9 mouse cellular contexts compared by ENCODE assay signal in the genomic region with DNA sequence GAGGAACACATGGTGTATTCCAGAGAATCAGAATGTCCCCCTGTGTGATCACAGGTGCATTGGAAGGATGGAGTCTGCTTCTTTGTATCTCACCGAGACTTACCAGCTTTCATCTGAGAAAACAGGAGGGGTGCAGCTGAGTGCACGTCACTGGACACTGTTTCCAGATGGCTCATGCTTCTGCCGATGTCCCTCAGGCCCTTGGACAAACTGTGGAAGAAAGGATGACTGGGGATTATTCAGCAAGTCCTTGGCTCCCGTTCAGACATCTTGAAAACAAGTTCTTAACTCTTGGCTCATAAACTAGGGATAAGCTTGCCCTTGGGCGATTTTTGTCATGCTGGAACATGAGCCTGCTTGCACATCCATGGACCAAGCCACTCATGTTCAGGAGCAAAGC. TPM values are rescaled to one million over a fixed set of nuclear protein-coding genes. Genes with fewer than 3 reads are reported as not detected.
DNase-seq lines count a peak whose midpoint lies in the region; ATAC-seq and TF ChIP-seq lines count a peak whose summit lies in the region.
"Had no signal": no experiment of that assay in that cellular context is flagged by ENCODE, and none has a peak within 500 bp of the region (broad histone marks: within the 10 kb centered on the region; RNA-seq: fewer than 3 reads in every experiment).

No protein-coding gene starts in this region.

- H3K27me3 ChIP-seq in hindbrain, embryonic 15.5 days = no peaks in the 10 kb centered on the region
- no peaks in the 10 kb centered on the region for H3K27me3 ChIP-seq in hindbrain, embryonic 14.5 days (ENCODE audit: control insufficient read depth, insufficient read depth, low read length)
- H3K27me3 ChIP-seq in heart, postnatal 0 days (ENCODE audit: control insufficient read depth, insufficient read depth, low read length) = no peaks in the 10 kb centered on the region

- H3K27ac ChIP-seq in hindbrain, embryonic 15.5 days (replicated peaks) = no peak overlapping the region
- no peak overlapping the region for H3K27ac ChIP-seq in hindbrain, embryonic 14.5 days
- H3K27ac ChIP-seq in heart, postnatal 0 days (ENCODE audit: low read depth) = no peak overlapping the region

- H3K36me3 ChIP-seq in hindbrain, embryonic 15.5 days = no peaks in the 10 kb centered on the region
- no peaks in the 10 kb centered on the region for H3K36me3 ChIP-seq in hindbrain, embryonic 14.5 days (replicated peaks; ENCODE audit: control insufficient read depth, insufficient read depth)
- H3K36me3 ChIP-seq in heart, postnatal 0 days (replicated peaks; ENCODE audit: control insufficient read depth, insufficient read depth, low read length) = no peaks in the 10 kb centered on the region

- no peak for TF ChIP-seq CTCF in heart, postnatal 0 days (IDR thresholded peaks at IDR 0.05; ENCODE audit: low read depth)

- H3K9me3 ChIP-seq in hindbrain, embryonic 15.5 days = no peaks in the 10 kb centered on the region; the same call in 1 of the 2 replicates
- 0 out of 2 replicates have a peak, but pooled peaks cover 5% of the 10 kb centered on the region for H3K9me3 ChIP-seq in hindbrain, embryonic 14.5 days (ENCODE audit: control insufficient read depth, low read length)
- 0 out of 2 replicates have a peak, but pooled peaks cover 7% of the 10 kb centered on the region for H3K9me3 ChIP-seq in heart, postnatal 0 days (replicated peaks; ENCODE audit: control insufficient read depth, low read length)

- TF ChIP-seq EP300 in heart, postnatal 0 days (IDR thresholded peaks at IDR 0.05; ENCODE audit: low read depth) = no peak

- DNase-seq in hindbrain, embryonic 14.5 days (ENCODE audit: low spot score) = no peak
- DNase-seq in urinary bladder, postnatal 14 days (ENCODE audit: low spot score) = peak; percentile 62
- DNase-seq in urinary bladder, postnatal 10 days (ENCODE audit: low spot score) = no peak
- no peak for DNase-seq in heart, postnatal 0 days (ENCODE audit: low spot score)
- DNase-seq in thymus, postnatal 14 days = no peak

- peaks cover 3% of the 10 kb centered on the region for H3K4me1 ChIP-seq in hindbrain, embryonic 15.5 days (replicated peaks)
- no peaks in the 10 kb centered on the region for H3K4me1 ChIP-seq in hindbrain, embryonic 14.5 days (replicated peaks; ENCODE audit: control insufficient read depth, insufficient read depth, low read length)
- H3K4me1 ChIP-seq in heart, postnatal 0 days (ENCODE audit: control insufficient read depth, insufficient read depth) = no peaks in the 10 kb centered on the region

- 65% methylated on average over 5 of the region's 5 CpGs for WGBS in hindbrain, embryonic 15.5 days
- WGBS in hindbrain, embryonic 14.5 days = 67% methylated on average over 5 of the region's 5 CpGs
- 70% methylated on average over 5 of the region's 5 CpGs for WGBS in heart, postnatal 0 days

- no peak overlapping the region for H3K9ac ChIP-seq in hindbrain, embryonic 15.5 days
- H3K9ac ChIP-seq in hindbrain, embryonic 14.5 days = no peak overlapping the region
- no peak overlapping the region for H3K9ac ChIP-seq in heart, postnatal 0 days (replicated peaks; ENCODE audit: low read depth, low read length)

- no peak overlapping the region for H3K4me3 ChIP-seq in hindbrain, embryonic 15.5 days
- H3K4me3 ChIP-seq in hindbrain, embryonic 14.5 days (replicated peaks; ENCODE audit: low read length) = no peak overlapping the region
- no peak overlapping the region for H3K4me3 ChIP-seq in heart, postnatal 0 days (ENCODE audit: low read depth, low read length)

- no peak overlapping the region for H3K4me2 ChIP-seq in hindbrain, embryonic 15.5 days
- H3K4me2 ChIP-seq in hindbrain, embryonic 14.5 days (replicated peaks) = no peak overlapping the region
- no peak overlapping the region for H3K4me2 ChIP-seq in heart, postnatal 0 days (ENCODE audit: low read depth, low read length)

- peak; percentile 57; the same call in 1 of the 2 replicates for ATAC-seq in hindbrain, embryonic 15.5 days (ENCODE audit: low FRiP score, low read depth)
- ATAC-seq in hindbrain, embryonic 14.5 days (ENCODE audit: low FRiP score) = no peak
- peak; percentile 33; the same call in 1 of the 2 replicates for ATAC-seq in heart, postnatal 0 days (ENCODE audit: insufficient read depth, low read depth)
- ATAC-seq in inflammation-experienced regulatory T-cells, adult 6 months = no peak

RNA-seq across cellular contexts. Expression of a gene that starts 8.2 kb away (rescaled TPM):
- polyA plus RNA-seq in hindbrain, embryonic 15.5 days (2015; fragmentation: Nextera tagmentation; extraction: Ambion mirVana) = 4.5 and 6.8 TPM in 2 replicates
- 2.5 and 4.0 TPM in 2 replicates for polyA plus RNA-seq in hindbrain, embryonic 14.5 days (2014; fragmentation: Nextera tagmentation; extraction: Ambion mirVana)
- total RNA-seq in heart, postnatal 0 days (2014; rRNA removed; ENCODE audit: low replicate concordance) = 3.4 and 7.7 TPM in 2 replicates
- polyA plus RNA-seq in heart, postnatal 0 days (2015; fragmentation: Nextera tagmentation; extraction: Ambion mirVana) = 1.7 and 2.0 TPM in 2 replicates
- 1 to 10 TPM in 1 of 3 experiments, under 1 TPM in 1, not detected in 1; 0.49 to 1.6 TPM for polyA plus RNA-seq in inflammation-experienced regulatory T-cells, adult 6 months (2017; shearing (Covaris generic))
- total RNA-seq: ES-E14; megakaryocyte-erythroid progenitor cell, adult 5-6 weeks had no signal

RNA-seq across cellular contexts. Expression of a gene that starts 36.1 kb away (rescaled TPM):
- polyA plus RNA-seq in hindbrain, embryonic 15.5 days (2015; fragmentation: Nextera tagmentation; extraction: Ambion mirVana) = 1.4 and 2.2 TPM in 2 replicates
- polyA plus RNA-seq in hindbrain, embryonic 14.5 days (2014; fragmentation: Nextera tagmentation; extraction: Ambion mirVana) = 1.1 and 1.2 TPM in 2 replicates
- 0.62 TPM in 1 of 2 replicates, not detected in the other for total RNA-seq in heart, postnatal 0 days (2014; rRNA removed; ENCODE audit: low replicate concordance)
- polyA plus RNA-seq in heart, postnatal 0 days (2015; fragmentation: Nextera tagmentation; extraction: Ambion mirVana) = 0.08 and 0.18 TPM in 2 replicates
- polyA plus RNA-seq in inflammation-experienced regulatory T-cells, adult 6 months (2017; shearing (Covaris generic)) = not detected
- total RNA-seq: megakaryocyte-erythroid progenitor cell, adult 5-6 weeks had no signal

Comparison
In these comparisons a context has a peak if more than half of its experiments do, and no peak if none do; other contexts are left out.
1. ATAC-seq: peak in hindbrain, embryonic 15.5 days (single experiment) and heart, postnatal 0 days (single experiment); none in hindbrain, embryonic 14.5 days (single experiment) and inflammation-experienced regulatory T-cells, adult 6 months (single experiment).